Mouse (Mus musculus): ENCODE results near the gene Pacsin2. TPM values are rescaled to one million over a fixed set of nuclear protein-coding genes. Genes with fewer than 3 reads are reported as not detected.
A peak's percentile ranks its signal among the peaks of the same experiment; 100 is the strongest.

Gene Pacsin2
- polyA plus RNA-seq, 1 experiment from 2014 or later: 61.3 TPM

- WGBS: 34% methylated on average over 5 of the region's 5 CpGs
- H3K4me2 ChIP-seq (ENCODE audit: low read length): no peak overlapping the region
- H3K9ac ChIP-seq (ENCODE audit: low read depth, low read length): no peak overlapping the region
- H3K9me3 ChIP-seq (replicated peaks; ENCODE audit: low read length): no peaks in the 10 kb centered on the region
- no peak for TF ChIP-seq CTCF (IDR thresholded peaks at IDR 0.05; ENCODE audit: low read depth)
- no peak overlapping the region for H3K4me3 ChIP-seq (replicated peaks; ENCODE audit: low read depth, low read length)
- no peaks in the 10 kb centered on the region for H3K27me3 ChIP-seq (ENCODE audit: insufficient read depth, low read length)
- H3K4me1 ChIP-seq (replicated peaks; ENCODE audit: insufficient read depth, low read length): peaks cover 3% of the 10 kb centered on the region; the same call in 1 of the 2 replicates
- peak; percentile 42 for DNase-seq (ENCODE audit: low spot score)
- H3K36me3 ChIP-seq (ENCODE audit: insufficient read depth, low read length): no peaks in the 10 kb centered on the region
- no peak for ATAC-seq (replicated peaks; ENCODE audit: low FRiP score, low read depth)
- 0 out of 2 replicates have a peak overlapping the region, but pooled peaks have one; percentile 47 for H3K27ac ChIP-seq
These were observed 38.6 kb downstream of the Pacsin2 start for GRCm38 (mm10) chr15:83425794-83426193.

GRCm38 (mm10) chr15:83425277-83425676 is 39.1 kb downstream of the Pacsin2 start:
- Histone ChIP-seq H3K27me3 (ENCODE audit: insufficient read depth, low read length) (no peaks in the 10 kb centered on the region), H3K4me2 (ENCODE audit: low read length) (no peak overlapping the region), H3K36me3 (ENCODE audit: insufficient read depth, low read length) (no peaks in the 10 kb centered on the region), H3K9me3 (replicated peaks; ENCODE audit: low read length) (no peaks in the 10 kb centered on the region), H3K9ac (ENCODE audit: low read depth, low read length) (no peak overlapping the region), H3K4me1 (replicated peaks; ENCODE audit: insufficient read depth, low read length) (peaks cover 3% of the 10 kb centered on the region; the same call in 1 of the 2 replicates), H3K4me3 (replicated peaks; ENCODE audit: low read depth, low read length) (no peak overlapping the region), H3K27ac (no peak overlapping the region)
- DNase-seq (ENCODE audit: low spot score) (no peak), ATAC-seq (replicated peaks; ENCODE audit: low FRiP score, low read depth) (no peak)
- TF ChIP-seq CTCF (IDR thresholded peaks at IDR 0.05; ENCODE audit: low read depth): no peak
- 80% methylated on average over 4 of the region's 4 CpGs for WGBS

GRCm38 (mm10) chr15:83423589-83424384 is 40.6 kb downstream of the Pacsin2 start:
- no peak for DNase-seq (ENCODE audit: low spot score)
- Histone ChIP-seq H3K9ac (ENCODE audit: low read depth, low read length) (no peak overlapping the region), H3K4me2 (ENCODE audit: low read length) (no peak overlapping the region), H3K27me3 (ENCODE audit: insufficient read depth, low read length) (no peaks in the 10 kb centered on the region), H3K36me3 (ENCODE audit: insufficient read depth, low read length) (no peaks in the 10 kb centered on the region), H3K4me1 (replicated peaks; ENCODE audit: insufficient read depth, low read length) (peaks cover 3% of the 10 kb centered on the region; the same call in 1 of the 2 replicates), H3K4me3 (replicated peaks; ENCODE audit: low read depth, low read length) (no peak overlapping the region), H3K9me3 (replicated peaks; ENCODE audit: low read length) (no peaks in the 10 kb centered on the region), H3K27ac (no peak overlapping the region)
- no peak; the same call in 1 of the 2 replicates for ATAC-seq (replicated peaks; ENCODE audit: low FRiP score, low read depth)
- no peak; the same call in 1 of the 2 replicates for TF ChIP-seq CTCF (IDR thresholded peaks at IDR 0.05; ENCODE audit: low read depth)
- WGBS: 56% methylated on average over 5 of the region's 5 CpGs

- H3K4me1 ChIP-seq (replicated peaks; ENCODE audit: insufficient read depth, low read length): peaks cover 3% of the 10 kb centered on the region; the same call in 1 of the 2 replicates
- no peaks in the 10 kb centered on the region for H3K9me3 ChIP-seq (replicated peaks; ENCODE audit: low read length)
- TF ChIP-seq CTCF (IDR thresholded peaks at IDR 0.05; ENCODE audit: low read depth): no peak
- 87% methylated on average over 15 of the region's 15 CpGs for WGBS
- H3K27me3 ChIP-seq (ENCODE audit: insufficient read depth, low read length): no peaks in the 10 kb centered on the region
- ATAC-seq (replicated peaks; ENCODE audit: low FRiP score, low read depth) (no peak), DNase-seq (ENCODE audit: low spot score) (no peak)
- no peak overlapping the region for H3K4me2 ChIP-seq (ENCODE audit: low read length)
- peak overlapping the region; percentile 37; the same call in 1 of the 2 replicates for H3K27ac ChIP-seq
- no peak overlapping the region for H3K9ac ChIP-seq (ENCODE audit: low read depth, low read length)
- no peak overlapping the region for H3K4me3 ChIP-seq (replicated peaks; ENCODE audit: low read depth, low read length)
- H3K36me3 ChIP-seq (ENCODE audit: insufficient read depth, low read length): no peaks in the 10 kb centered on the region
These were observed 42.0 kb downstream of the Pacsin2 start for GRCm38 (mm10) chr15:83422299-83422981.

GRCm38 (mm10) chr15:83419562-83419961 is 44.8 kb downstream of the Pacsin2 start:
- no peaks in the 10 kb centered on the region for H3K27me3 ChIP-seq (ENCODE audit: insufficient read depth, low read length)
- no peak for ATAC-seq (replicated peaks; ENCODE audit: low FRiP score, low read depth)
- no peaks in the 10 kb centered on the region for H3K36me3 ChIP-seq (ENCODE audit: insufficient read depth, low read length)
- WGBS: 77% methylated on average over 2 of the region's 2 CpGs
- no peaks in the 10 kb centered on the region for H3K4me1 ChIP-seq (replicated peaks; ENCODE audit: insufficient read depth, low read length)
- DNase-seq (ENCODE audit: low spot score): no peak
- no peaks in the 10 kb centered on the region for H3K9me3 ChIP-seq (replicated peaks; ENCODE audit: low read length)
- H3K4me2 ChIP-seq (ENCODE audit: low read length): no peak overlapping the region
- no peak overlapping the region for H3K27ac ChIP-seq
- no peak for TF ChIP-seq CTCF (IDR thresholded peaks at IDR 0.05; ENCODE audit: low read depth)
- no peak overlapping the region for H3K9ac ChIP-seq (ENCODE audit: low read depth, low read length)
- no peak overlapping the region for H3K4me3 ChIP-seq (replicated peaks; ENCODE audit: low read depth, low read length)

- DNase-seq (ENCODE audit: low spot score) (no peak), ATAC-seq (replicated peaks; ENCODE audit: low FRiP score, low read depth) (no peak)
- H3K9ac ChIP-seq (ENCODE audit: low read depth, low read length): no peak overlapping the region
- H3K4me2 ChIP-seq (ENCODE audit: low read length): no peak overlapping the region
- no peak overlapping the region for H3K27ac ChIP-seq
- H3K36me3 ChIP-seq (ENCODE audit: insufficient read depth, low read length): no peaks in the 10 kb centered on the region
- no peak overlapping the region for H3K4me3 ChIP-seq (replicated peaks; ENCODE audit: low read depth, low read length)
- no peaks in the 10 kb centered on the region for H3K27me3 ChIP-seq (ENCODE audit: insufficient read depth, low read length)
- no peaks in the 10 kb centered on the region for H3K9me3 ChIP-seq (replicated peaks; ENCODE audit: low read length)
- no peaks in the 10 kb centered on the region for H3K4me1 ChIP-seq (replicated peaks; ENCODE audit: insufficient read depth, low read length)
- no peak for TF ChIP-seq CTCF (IDR thresholded peaks at IDR 0.05; ENCODE audit: low read depth)
These were observed 45.7 kb downstream of the Pacsin2 start for GRCm38 (mm10) chr15:83418685-83419084.

Measured in kidney, postnatal 0 days (tissue).